Mouse (Mus musculus) stomach, postnatal 0 days (tissue): ENCODE measurements at regions not wholly inside any gene's neighbourhood (a gene's known extent, or its start where the extent isn't known, plus 50 kb on each side); places are given as distances from the start of the nearest gene placed in this dataset.

Source experiments
- CTCF ChIP-seq: IDR thresholded peaks from 2 replicates; pipeline ENCODE4 v1.5.1; 2016; ENCODE audit warnings: antibody characterized with exemption, low read depth, mild to moderate bottlenecking, moderate library complexity
- EP300 ChIP-seq: optimal IDR thresholded peaks from 2 replicates; pipeline ENCODE3; 2016; ENCODE audit warnings: antibody characterized with exemption

GRCm38 (mm10) chr16:86252630-86253029 is 351.0 kb upstream of the Adamts5 start:
- TF ChIP-seq CTCF: no peak
- TF ChIP-seq EP300: no peak
